Mouse (Mus musculus): Measurements from ENCODE around the gene Tns3. TPM values are rescaled to one million over a fixed set of nuclear protein-coding genes. Genes with fewer than 3 reads are reported as not detected.
"Not testable (repeated sequence)": the region's sequence is repeated elsewhere in the genome, so short reads cannot be mapped to it uniquely, and the experiment has no call there.

Tns3 gene
- polyA plus RNA-seq, 1 experiment, result 23.4 TPM

DNA sequence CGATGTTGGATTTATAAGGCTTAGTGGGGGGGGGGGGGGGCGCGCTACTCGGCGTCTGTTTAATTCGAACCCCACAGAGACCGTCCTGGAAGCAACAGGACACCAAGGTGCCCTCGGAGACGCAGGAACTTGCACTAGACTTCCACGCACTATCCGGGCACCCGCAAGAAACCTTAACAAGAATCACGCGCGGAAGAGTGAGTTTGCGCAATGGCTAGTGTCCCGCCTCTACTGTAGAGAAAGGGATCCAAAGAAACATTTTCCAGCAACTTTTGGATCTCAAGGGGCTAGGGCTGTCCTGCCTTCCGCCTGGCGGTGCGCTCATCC is 40.5 kb downstream of the Tns3 start:
- H3ac ChIP-seq (ENCODE audit: control insufficient read depth, insufficient read length), result peak overlapping the region; percentile 78
- TF ChIP-seq CEBPB (IDR thresholded peaks at IDR 0.05; ENCODE audit: insufficient read depth, poor library complexity, severe bottlenecking) (peak; percentile 52; the same call in 1 of the 2 replicates), MYOD1 (IDR thresholded peaks at IDR 0.05; ENCODE audit: control insufficient read depth in 1 of 3, insufficient read length in 2 of 3, low read depth in 2 of 3) (no peak)
- H3K4me3 ChIP-seq, result peak overlapping the region; percentile 50
- H3K79me2 ChIP-seq (ENCODE audit: control insufficient read depth, insufficient read depth), result peaks cover 25% of the 10 kb centered on the region
- peak overlapping the region; percentile 84 for H3K4me2 ChIP-seq (ENCODE audit: low read depth)
- H3K36me3 ChIP-seq (ENCODE audit: control insufficient read depth, insufficient read depth), result no peaks in the 10 kb centered on the region
- H3K27me3 ChIP-seq (ENCODE audit: control insufficient read depth, insufficient read depth, insufficient read length), result no peaks in the 10 kb centered on the region

DNA sequence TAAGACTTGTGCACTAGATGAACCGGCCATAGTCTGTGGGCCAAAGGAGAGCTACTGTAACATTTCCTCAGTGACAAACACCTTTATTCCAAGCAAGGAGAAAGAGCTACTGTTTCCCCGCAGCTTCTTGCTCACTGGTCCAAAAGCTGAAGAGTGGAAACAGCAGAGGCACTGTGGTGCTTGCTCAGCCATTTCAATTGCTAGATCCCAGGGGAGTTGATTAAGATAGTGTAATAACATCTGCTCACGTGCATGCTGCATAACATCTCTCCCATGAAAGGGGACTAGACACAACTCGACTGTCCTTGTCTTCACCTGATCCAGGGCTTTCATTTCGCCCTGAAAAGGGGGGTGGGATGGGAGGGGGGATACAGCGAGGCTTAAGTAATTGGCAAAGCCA is 41.7 kb downstream of the Tns3 start:
- Histone ChIP-seq H3ac (ENCODE audit: control insufficient read depth, insufficient read length) (no peak overlapping the region), H3K27me3 (ENCODE audit: control insufficient read depth, insufficient read depth, insufficient read length) (no peaks in the 10 kb centered on the region), H3K4me2 (ENCODE audit: low read depth) (peak overlapping the region; percentile 84), H3K36me3 (ENCODE audit: control insufficient read depth, insufficient read depth) (no peaks in the 10 kb centered on the region), H3K79me2 (ENCODE audit: control insufficient read depth, insufficient read depth) (peaks cover 35% of the 10 kb centered on the region), H3K4me3 (no peak overlapping the region)
- TF ChIP-seq TCF12 (IDR thresholded peaks at IDR 0.05; ENCODE audit: insufficient read depth, poor library complexity, severe bottlenecking) (no peak), REST (IDR thresholded peaks at IDR 0.05; ENCODE audit: insufficient read depth, insufficient read length) (no peak), MYOD1 (IDR thresholded peaks at IDR 0.05; ENCODE audit: control insufficient read depth in 1 of 3, insufficient read length in 2 of 3, low read depth in 2 of 3) (no peak), MYOG (IDR thresholded peaks at IDR 0.05; ENCODE audit: control insufficient read depth in 1 of 3, insufficient read depth in 1 of 3, insufficient read length in 2 of 3, low read depth in 2 of 3) (no peak), MAX (IDR thresholded peaks at IDR 0.05; ENCODE audit: low read depth) (no peak), POLR2A (IDR thresholded peaks at IDR 0.05; ENCODE audit: insufficient read length, low read depth) (no peak), USF1 (IDR thresholded peaks at IDR 0.05; ENCODE audit: low read depth) (no peak), TCF3 (IDR thresholded peaks at IDR 0.05; ENCODE audit: insufficient read length, low read depth) (no peak), CEBPB (IDR thresholded peaks at IDR 0.05; ENCODE audit: insufficient read depth, poor library complexity, severe bottlenecking) (no peak), E2F4 (IDR thresholded peaks at IDR 0.05; ENCODE audit: insufficient read depth) (no peak), SRF (IDR thresholded peaks at IDR 0.05; ENCODE audit: control insufficient read depth, insufficient read length, low read depth) (no peak), POLR2AphosphoS2 (IDR thresholded peaks at IDR 0.05; ENCODE audit: insufficient read length, low read depth) (no peak)

DNA sequence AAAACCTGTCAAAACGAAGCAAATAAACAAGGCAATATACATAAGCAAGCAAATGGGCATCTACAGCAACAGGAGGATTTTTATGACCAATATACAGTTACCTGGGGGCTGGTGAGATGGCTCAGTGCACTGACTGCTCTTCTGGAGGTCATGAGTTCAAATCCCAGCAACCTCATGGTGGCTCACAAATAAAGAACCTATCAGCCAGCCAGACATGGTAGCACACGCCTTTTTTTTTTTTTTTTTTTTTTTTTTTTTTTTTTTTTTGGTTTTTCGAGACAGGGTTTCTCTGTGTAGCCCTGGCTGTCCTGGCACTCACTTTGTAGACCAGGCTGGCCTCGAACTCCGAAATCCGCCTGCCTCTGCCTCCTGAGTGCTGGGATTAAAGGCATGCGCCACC is 45.2 kb downstream of the Tns3 start:
- H3K4me2 ChIP-seq (ENCODE audit: low read depth); H3K4me3 ChIP-seq; H3K36me3 ChIP-seq (ENCODE audit: control insufficient read depth, insufficient read depth); H3K27me3 ChIP-seq (ENCODE audit: control insufficient read depth, insufficient read depth, insufficient read length); H3ac ChIP-seq (ENCODE audit: control insufficient read depth, insufficient read length): not testable (repeated sequence)
- peaks cover 45% of the 10 kb centered on the region for H3K79me2 ChIP-seq (ENCODE audit: control insufficient read depth, insufficient read depth)

DNA sequence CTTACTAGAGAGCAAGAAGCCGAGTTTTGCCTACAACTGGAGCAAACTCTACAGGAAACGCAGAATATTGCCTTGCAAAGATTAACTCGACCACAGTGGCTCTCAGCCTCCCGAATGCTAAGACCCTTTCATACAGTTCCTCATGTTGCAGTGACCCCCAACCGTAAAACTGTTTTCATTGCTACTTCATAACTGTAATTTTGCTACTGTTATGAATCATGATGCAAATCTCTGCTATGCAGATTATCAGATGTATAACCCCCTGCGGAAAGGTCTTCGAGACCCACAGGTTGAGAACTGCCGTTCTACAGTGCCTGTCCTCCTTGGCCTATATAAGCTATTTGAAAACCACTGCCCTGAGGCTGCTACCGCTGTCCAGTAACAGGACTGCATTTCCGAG is 46.0 kb downstream of the Tns3 start:
- H3K27me3 ChIP-seq (ENCODE audit: control insufficient read depth, insufficient read depth, insufficient read length), result no peaks in the 10 kb centered on the region
- no peak overlapping the region for H3K4me3 ChIP-seq
- H3K79me2 ChIP-seq (ENCODE audit: control insufficient read depth, insufficient read depth), result peaks cover 45% of the 10 kb centered on the region
- H3K4me2 ChIP-seq (ENCODE audit: low read depth), result no peak overlapping the region
- TF ChIP-seq MYOD1 (IDR thresholded peaks at IDR 0.05; ENCODE audit: control insufficient read depth in 1 of 3, insufficient read length in 2 of 3, low read depth in 2 of 3), result no peak
- H3ac ChIP-seq (ENCODE audit: control insufficient read depth, insufficient read length), result no peak overlapping the region
- H3K36me3 ChIP-seq (ENCODE audit: control insufficient read depth, insufficient read depth), result no peaks in the 10 kb centered on the region

DNA sequence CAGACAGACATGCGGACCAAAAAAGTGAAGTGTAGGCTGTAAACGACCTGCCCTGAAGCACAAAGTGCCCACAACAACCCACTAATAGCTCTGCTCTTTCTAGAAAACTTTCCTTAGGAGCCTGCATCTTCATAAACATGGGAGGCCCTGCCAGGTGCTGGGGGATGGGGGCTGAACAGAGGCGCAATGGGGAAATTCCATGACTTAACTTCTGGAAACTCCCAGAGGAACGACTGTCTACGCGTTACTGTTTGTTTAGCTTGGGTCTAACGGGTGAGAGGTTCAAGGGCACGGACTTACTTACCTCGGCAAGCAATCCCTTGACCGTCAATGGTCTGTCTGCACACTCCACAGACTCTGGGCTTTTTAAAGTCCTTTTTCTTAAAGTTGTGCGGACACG is 48.9 kb downstream of the Tns3 start:
- TF ChIP-seq POLR2A (IDR thresholded peaks at IDR 0.05; ENCODE audit: insufficient read length, low read depth) (no peak), USF1 (IDR thresholded peaks at IDR 0.05; ENCODE audit: low read depth) (no peak), E2F4 (IDR thresholded peaks at IDR 0.05; ENCODE audit: insufficient read depth) (no peak), TCF3 (IDR thresholded peaks at IDR 0.05; ENCODE audit: insufficient read length, low read depth) (no peak), MAX (IDR thresholded peaks at IDR 0.05; ENCODE audit: low read depth) (no peak), SRF (IDR thresholded peaks at IDR 0.05; ENCODE audit: control insufficient read depth, insufficient read length, low read depth) (no peak), MYOG (IDR thresholded peaks at IDR 0.05; ENCODE audit: control insufficient read depth in 1 of 3, insufficient read depth in 1 of 3, insufficient read length in 2 of 3, low read depth in 2 of 3) (no peak), CEBPB (IDR thresholded peaks at IDR 0.05; ENCODE audit: insufficient read depth, poor library complexity, severe bottlenecking) (no peak), REST (IDR thresholded peaks at IDR 0.05; ENCODE audit: insufficient read depth, insufficient read length) (no peak), TCF12 (IDR thresholded peaks at IDR 0.05; ENCODE audit: insufficient read depth, poor library complexity, severe bottlenecking) (no peak), POLR2AphosphoS2 (IDR thresholded peaks at IDR 0.05; ENCODE audit: insufficient read length, low read depth) (no peak), MYOD1 (IDR thresholded peaks at IDR 0.05; ENCODE audit: control insufficient read depth in 1 of 3, insufficient read length in 2 of 3, low read depth in 2 of 3) (no peak)
- Histone ChIP-seq H3ac (ENCODE audit: control insufficient read depth, insufficient read length) (no peak overlapping the region), H3K4me2 (ENCODE audit: low read depth) (no peak overlapping the region), H3K36me3 (ENCODE audit: control insufficient read depth, insufficient read depth) (no peaks in the 10 kb centered on the region), H3K4me3 (no peak overlapping the region), H3K27me3 (ENCODE audit: control insufficient read depth, insufficient read depth, insufficient read length) (no peaks in the 10 kb centered on the region), H3K79me2 (ENCODE audit: control insufficient read depth, insufficient read depth) (peaks cover 31% of the 10 kb centered on the region)

DNA sequence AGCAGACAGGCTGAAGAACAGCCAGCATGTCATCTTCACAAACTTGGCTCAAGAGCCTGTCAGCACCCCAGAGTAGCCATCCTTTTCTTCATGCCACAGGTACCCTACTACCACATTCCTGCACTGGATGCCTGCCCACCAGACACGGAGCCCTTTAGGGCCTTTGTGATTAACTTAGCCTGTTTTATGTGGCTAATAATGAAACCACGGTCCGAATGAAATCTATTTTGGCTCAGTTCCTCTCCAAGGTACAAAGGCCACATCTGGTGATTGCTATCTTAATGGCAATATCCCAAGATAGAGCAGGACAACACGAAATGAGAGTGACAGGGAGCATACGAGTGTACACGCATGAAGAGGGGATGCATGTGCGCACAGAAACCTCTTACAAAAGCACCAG is 53.9 kb downstream of the Tns3 start:
- Histone ChIP-seq H3K4me2 (ENCODE audit: low read depth) (no peak overlapping the region), H3K4me3 (no peak overlapping the region), H3ac (ENCODE audit: control insufficient read depth, insufficient read length) (no peak overlapping the region), H3K79me2 (ENCODE audit: control insufficient read depth, insufficient read depth) (no peaks in the 10 kb centered on the region), H3K36me3 (ENCODE audit: control insufficient read depth, insufficient read depth) (no peaks in the 10 kb centered on the region), H3K27me3 (ENCODE audit: control insufficient read depth, insufficient read depth, insufficient read length) (no peaks in the 10 kb centered on the region)
- no peak for TF ChIP-seq MYOG (IDR thresholded peaks at IDR 0.05; ENCODE audit: control insufficient read depth in 1 of 3, insufficient read depth in 1 of 3, insufficient read length in 2 of 3, low read depth in 2 of 3)
- TF ChIP-seq SRF (IDR thresholded peaks at IDR 0.05; ENCODE audit: control insufficient read depth, insufficient read length, low read depth), result no peak
- TF ChIP-seq TCF3 (IDR thresholded peaks at IDR 0.05; ENCODE audit: insufficient read length, low read depth), result no peak
- no peak for TF ChIP-seq MAX (IDR thresholded peaks at IDR 0.05; ENCODE audit: low read depth)
- TF ChIP-seq E2F4 (IDR thresholded peaks at IDR 0.05; ENCODE audit: insufficient read depth), result no peak
- no peak for TF ChIP-seq REST (IDR thresholded peaks at IDR 0.05; ENCODE audit: insufficient read depth, insufficient read length)
- TF ChIP-seq POLR2AphosphoS2 (IDR thresholded peaks at IDR 0.05; ENCODE audit: insufficient read length, low read depth), result no peak
- no peak for TF ChIP-seq MYOD1 (IDR thresholded peaks at IDR 0.05; ENCODE audit: control insufficient read depth in 1 of 3, insufficient read length in 2 of 3, low read depth in 2 of 3)
- no peak for TF ChIP-seq TCF12 (IDR thresholded peaks at IDR 0.05; ENCODE audit: insufficient read depth, poor library complexity, severe bottlenecking)
- no peak for TF ChIP-seq USF1 (IDR thresholded peaks at IDR 0.05; ENCODE audit: low read depth)
- TF ChIP-seq CEBPB (IDR thresholded peaks at IDR 0.05; ENCODE audit: insufficient read depth, poor library complexity, severe bottlenecking), result no peak
- no peak for TF ChIP-seq POLR2A (IDR thresholded peaks at IDR 0.05; ENCODE audit: insufficient read length, low read depth)
